Mouse (Mus musculus): ENCODE data around the gene Serf2. TPM values are rescaled to one million over a fixed set of nuclear protein-coding genes. Genes with fewer than 3 reads are reported as not detected.

Gene Serf2
- total RNA-seq, 2 experiments from 2014 or later: 346 to 350 TPM

- peak; percentile 88 for DNase-seq
Measured at GRCm38 (mm10) chr2:121505942-121506882, 57.2 kb downstream of the Serf2 start, which contains the start of the genes Mfap1a and Wdr76. Gene Mfap1a, minus strand, starts transcription at chr2:121506665. Gene Wdr76, plus strand, starts transcription at chr2:121506723.

- DNase-seq: no peak
Measured at GRCm38 (mm10) chr2:121507173-121507950, 58.4 kb downstream of the Serf2 start.

Small RNAs within 50 kb of the gene (microRNA-seq; reads per million reads assigned to microRNA genes)
- gene Gm22953: not detected

Other genes starting within 250 kb of the Serf2 start
- 10 to 100 TPM; 46.0 to 68.0 TPM for gene Trp53bp1, start 177.8 kb upstream of the Serf2 start, total RNA-seq (2021)
- 10 to 100 TPM in 1 of 2 experiments, 1 to 10 TPM in 1; 8.5 to 13.1 TPM for gene Map1a, start 159.6 kb upstream of the Serf2 start, total RNA-seq (2021)
- gene Ppip5k1, start 93.8 kb upstream of the Serf2 start, total RNA-seq (2021): 10 to 100 TPM; 40.0 to 51.3 TPM
- 10 to 100 TPM in 1 of 2 experiments, 1 to 10 TPM in 1; 9.0 to 10.9 TPM for gene Ckmt1, start 91.5 kb upstream of the Serf2 start, total RNA-seq (2021)
- not detected for gene Strc, start 62.0 kb upstream of the Serf2 start, total RNA-seq (2021)
- 100 to 1,000 TPM; 285 to 303 TPM for gene Pdia3, start 35.4 kb upstream of the Serf2 start, total RNA-seq (2021)
- gene Catsper2, start 35.4 kb upstream of the Serf2 start, total RNA-seq (2021): 1 to 10 TPM; 2.2 to 4.3 TPM
- under 1 TPM; 0.18 to 0.66 TPM for gene Ell3, start 4.9 kb upstream of the Serf2 start, total RNA-seq (2021)
- 10 to 100 TPM; 29.1 to 39.9 TPM for gene Hypk, start 4.1 kb downstream of the Serf2 start, total RNA-seq (2021)
- under 1 TPM in 1 of 2 experiments, not detected in 1; 0.24 TPM for gene Serinc4, start 7.6 kb downstream of the Serf2 start, total RNA-seq (2021)
- 10 to 100 TPM; 24.9 to 26.8 TPM for gene Mfap1b, start 24.9 kb downstream of the Serf2 start, total RNA-seq (2021)
- 10 to 100 TPM; 24.5 to 25.7 TPM for gene Mfap1a, start 57.5 kb downstream of the Serf2 start, total RNA-seq (2021)
- gene Wdr76, start 57.5 kb downstream of the Serf2 start, total RNA-seq (2021): 10 to 100 TPM in 1 of 2 experiments, 1 to 10 TPM in 1; 6.3 to 10.9 TPM